Mouse (Mus musculus): ENCODE data around the gene Nfe2l2. TPM values are rescaled to one million over a fixed set of nuclear protein-coding genes. Genes with fewer than 3 reads are reported as not detected.
A peak's percentile ranks its signal among the peaks of the same experiment; 100 is the strongest.
"Not testable (repeated sequence)": the region's sequence is repeated elsewhere in the genome, so short reads cannot be mapped to it uniquely, and the experiment has no call there.

Gene Nfe2l2
- total RNA-seq, 2 experiments from 2014 or later = 8.8 to 9.2 TPM

- intact Hi-C loops (cut with DNase I) = no loop called here
- DNase-seq = no peak
These were observed 10.3 kb upstream of the Nfe2l2 start for GRCm38 (mm10) chr2:75714766-75715165.

- DNase-seq = no peak
- intact Hi-C loops (cut with DNase I) = no loop called here
These were observed 8.6 kb upstream of the Nfe2l2 start for GRCm38 (mm10) chr2:75713083-75713482.

- intact Hi-C loops (cut with DNase I) = loop anchor here (10.0 kb wide), 1 partner anchor 57 kb away; no protein-coding TSS in a partner anchor
- no peak for DNase-seq
These were observed 3.0 kb upstream of the Nfe2l2 start for GRCm38 (mm10) chr2:75707420-75707819.

GRCm38 (mm10) chr2:75706435-75706834, 2.0 kb upstream of the Nfe2l2 start:
- no peak for DNase-seq
- intact Hi-C loops (cut with DNase I) = loop anchor here (10.0 kb wide), 1 partner anchor 58 kb away; no protein-coding TSS in a partner anchor

- intact Hi-C loops (cut with DNase I) = loop anchor here (10.0 kb wide), 1 partner anchor 60 kb away; no protein-coding TSS in a partner anchor
- DNase-seq = peak; percentile 22
These were observed 816 bp upstream of the Nfe2l2 start for GRCm38 (mm10) chr2:75705162-75705752.

- intact Hi-C loops (cut with DNase I) = loop anchor here (10.0 kb wide), 1 partner anchor 61 kb away; no protein-coding TSS in a partner anchor
- DNase-seq = peak; percentile 91
These were observed 863 bp downstream of the Nfe2l2 start for GRCm38 (mm10) chr2:75703375-75704181.

GRCm38 (mm10) chr2:75702588-75702976, 1.9 kb downstream of the Nfe2l2 start:
- no peak for DNase-seq
- intact Hi-C loops (cut with DNase I) = loop anchor here (10.0 kb wide), 1 partner anchor 62 kb away; no protein-coding TSS in a partner anchor

- intact Hi-C loops (cut with DNase I) = loop anchor here (10.0 kb wide), 1 partner anchor 63 kb away; no protein-coding TSS in a partner anchor
- no peak for DNase-seq
These were observed 2.4 kb downstream of the Nfe2l2 start for GRCm38 (mm10) chr2:75701822-75702587.

- intact Hi-C loops (cut with DNase I) = loop anchor here (10.0 kb wide), 1 partner anchor 64 kb away; no protein-coding TSS in a partner anchor
- no peak for DNase-seq
These were observed 3.2 kb downstream of the Nfe2l2 start for GRCm38 (mm10) chr2:75701207-75701606.

GRCm38 (mm10) chr2:75700543-75700942, 3.9 kb downstream of the Nfe2l2 start:
- intact Hi-C loops (cut with DNase I) = loop anchor here (10.0 kb wide), 1 partner anchor 64 kb away; no protein-coding TSS in a partner anchor
- DNase-seq = no peak

- intact Hi-C loops (cut with DNase I) = no loop called here
- no peak for DNase-seq
These were observed 5.6 kb downstream of the Nfe2l2 start for GRCm38 (mm10) chr2:75698874-75699273.

- no peak for DNase-seq
- intact Hi-C loops (cut with DNase I) = no loop called here
These were observed 6.4 kb downstream of the Nfe2l2 start for GRCm38 (mm10) chr2:75698007-75698406.

GRCm38 (mm10) chr2:75697222-75697621, 7.2 kb downstream of the Nfe2l2 start:
- DNase-seq = no peak
- intact Hi-C loops (cut with DNase I) = no loop called here

- no peak for DNase-seq
- intact Hi-C loops (cut with DNase I) = no loop called here
These were observed 8.1 kb downstream of the Nfe2l2 start for GRCm38 (mm10) chr2:75696371-75696770.

- intact Hi-C loops (cut with DNase I) = no loop called here
- no peak for DNase-seq
These were observed 8.6 kb downstream of the Nfe2l2 start for GRCm38 (mm10) chr2:75695676-75696350.

GRCm38 (mm10) chr2:75694926-75695325, 9.5 kb downstream of the Nfe2l2 start:
- DNase-seq; intact Hi-C loops (cut with DNase I): not testable (repeated sequence)

GRCm38 (mm10) chr2:75692369-75692768, 12.1 kb downstream of the Nfe2l2 start:
- intact Hi-C loops (cut with DNase I) = no loop called here
- no peak for DNase-seq

GRCm38 (mm10) chr2:75691316-75691715, 13.1 kb downstream of the Nfe2l2 start:
- intact Hi-C loops (cut with DNase I) = no loop called here
- DNase-seq = no peak

GRCm38 (mm10) chr2:75690656-75691055, 13.8 kb downstream of the Nfe2l2 start:
- DNase-seq = no peak
- intact Hi-C loops (cut with DNase I) = no loop called here

- intact Hi-C loops (cut with DNase I) = no loop called here
- DNase-seq = no peak
These were observed 14.8 kb downstream of the Nfe2l2 start for GRCm38 (mm10) chr2:75689482-75690158.

Measured in left cerebral cortex, postnatal 4 days (tissue).